Mouse (Mus musculus) lung, adult 2 months (tissue): ENCODE results near the gene Tnfrsf13c. TPM values are rescaled to one million over a fixed set of nuclear protein-coding genes. Genes with fewer than 3 reads are reported as not detected.

Experiments used
- DNase-seq: peaks from one replicate; pipeline ENCODE4 v3.0.0; 2022
- H3K4me1 ChIP-seq: fragments of 200-500 bp; 2 replicates; pipeline ENCODE4 v1.6.1; 2011; ENCODE audit warnings: low read length; ENCODE audit not compliant: control insufficient read depth, insufficient read depth
- H3K4me3 ChIP-seq: fragments of 200-500 bp; replicated peaks from 2 replicates; pipeline ENCODE3; 2011; ENCODE audit warnings: low read depth, mild to moderate bottlenecking, control low read depth, low read length; ENCODE audit errors: extremely low read depth
- CTCF ChIP-seq: fragments of 200-500 bp; IDR thresholded peaks from 2 replicates; pipeline ENCODE4 v1.5.1; 2011; ENCODE audit warnings: mild to moderate bottlenecking, low read length, control low read depth; ENCODE audit not compliant: insufficient read depth
- POLR2A ChIP-seq: fragments of 200-500 bp; IDR thresholded peaks from 2 replicates; pipeline ENCODE4 v1.6.1; 2011; ENCODE audit warnings: low read depth, mild to moderate bottlenecking, control low read depth, low read length, borderline replicate concordance; ENCODE audit errors: extremely low read depth
- WGBS: fragments of 180-500 bp; shearing (Covaris S2); methylation state at CpG from one replicate; pipeline ENCODE4 v1.1.7; 2018; 5-methylcytosine and 5-hydroxymethylcytosine counted together
- polyA plus RNA-seq: library from polyadenylated mRNA; depleted of rRNA; stranded (reverse); fragments of >200 nt; gene quantifications from 2 replicates; pipeline ENCODE4 v1.2.3, GENCODE M21; 2012; rRNA removed

Tnfrsf13c gene
- polyA plus RNA-seq = 4.4 and 4.9 TPM in 2 replicates

DNA sequence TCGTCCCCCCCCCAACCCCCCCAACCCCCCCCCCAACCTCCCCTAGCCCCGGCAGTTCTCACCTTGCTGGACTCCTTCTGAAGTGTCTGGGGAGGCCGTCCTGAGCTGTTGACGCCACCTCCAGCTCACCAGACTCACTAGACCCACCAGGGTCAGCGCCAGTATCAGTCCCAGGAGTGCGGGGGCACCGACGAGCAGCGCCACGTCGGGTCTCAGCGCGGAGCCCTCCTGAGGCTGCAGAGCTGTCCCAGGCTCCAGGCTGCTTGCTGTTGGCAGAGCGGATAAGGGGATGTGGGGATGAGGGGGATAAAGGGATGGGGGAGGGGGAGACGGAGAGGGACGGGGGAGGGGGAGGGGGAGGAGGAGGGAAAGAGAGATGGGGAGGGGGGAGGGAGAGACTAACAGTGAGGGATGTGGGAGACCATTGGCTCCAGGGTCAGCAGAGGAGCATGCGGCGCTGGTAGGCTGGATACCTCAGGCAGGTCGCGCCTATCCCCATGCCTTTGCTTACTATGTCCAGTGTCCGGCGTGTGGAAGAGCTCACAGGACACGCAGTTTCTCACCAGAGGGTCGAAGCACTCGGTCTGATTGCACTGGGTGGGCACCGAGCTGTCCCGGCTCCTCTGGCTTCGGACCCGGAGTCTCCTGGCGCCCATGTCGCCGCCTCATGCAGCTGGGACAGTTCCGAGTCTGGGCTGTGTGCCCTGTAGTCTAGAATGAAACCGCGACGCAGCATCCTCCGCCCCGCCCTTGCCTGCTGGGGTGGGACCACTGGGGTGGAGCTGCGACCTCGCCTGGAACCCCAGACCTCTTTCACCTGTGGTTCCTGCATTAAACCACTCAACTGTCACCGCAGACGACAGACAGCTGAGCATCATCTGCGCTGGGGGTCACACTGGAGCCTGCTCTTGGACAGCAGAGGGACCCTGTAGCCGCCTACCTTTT, at the start of gene Tnfrsf13c:
Gene Tnfrsf13c, minus strand, starts transcription at position 713 of the 945 bp plus-strand sequence.
- no peak for DNase-seq
- 1% methylated on average over 42 of the region's 44 CpGs for WGBS
- Histone ChIP-seq H3K4me3 (peak within 1 kb of the TSS; percentile 51), H3K4me1 (no peaks in the 10 kb centered on the region)
- TF ChIP-seq CTCF (no peak), POLR2A (no peak)

DNA sequence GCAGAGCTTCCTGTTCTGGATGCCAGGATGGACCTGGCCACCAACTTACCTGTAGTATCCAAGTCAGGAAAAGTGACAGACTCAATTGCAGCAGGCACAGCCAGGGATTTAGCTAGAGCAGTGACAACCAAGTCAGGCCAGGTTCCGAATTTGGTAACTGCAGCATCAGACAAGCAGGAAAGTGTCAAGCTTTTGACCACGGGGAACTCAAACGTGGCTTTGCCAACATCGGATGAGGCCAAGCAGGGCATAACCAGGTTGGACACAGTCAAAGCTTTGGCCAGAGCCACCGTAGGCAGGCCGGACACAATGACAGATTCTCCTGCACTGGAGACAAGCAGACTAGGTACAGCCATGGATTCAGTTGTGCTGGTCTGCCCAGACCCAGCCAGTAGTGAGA, 48.1 kb upstream of the Tnfrsf13c start:
- TF ChIP-seq CTCF = no peak
- TF ChIP-seq POLR2A = no peak
- 86% methylated on average over 6 of the region's 6 CpGs for WGBS
- no peaks in the 10 kb centered on the region for H3K4me1 ChIP-seq
- no peak for DNase-seq
- H3K4me3 ChIP-seq = no peak overlapping the region

DNA sequence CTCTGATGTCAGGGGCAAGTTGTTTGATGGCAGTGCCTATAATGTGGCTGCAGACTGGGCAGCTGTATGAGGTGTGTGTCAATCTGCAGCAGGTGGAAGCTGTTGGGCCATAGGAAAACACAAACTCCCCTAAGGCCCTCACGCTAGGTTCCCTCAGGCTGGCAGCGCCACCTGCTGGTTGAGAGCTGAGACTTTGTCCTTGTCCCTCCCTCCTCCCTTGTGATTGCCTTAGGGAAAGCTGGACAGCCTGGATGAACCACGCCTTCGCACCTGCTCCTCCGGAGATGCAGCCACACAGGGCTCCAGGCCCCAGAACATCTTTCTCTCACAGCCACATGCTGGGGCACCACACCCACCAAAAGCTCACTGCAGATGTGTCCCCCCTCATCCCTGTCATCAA, 47.0 kb upstream of the Tnfrsf13c start:
- H3K4me1 ChIP-seq = no peaks in the 10 kb centered on the region
- TF ChIP-seq POLR2A (no peak), CTCF (peak; percentile 90)
- WGBS = 13% methylated on average over 5 of the region's 5 CpGs
- peak; percentile 54 for DNase-seq
- no peak overlapping the region for H3K4me3 ChIP-seq

DNA sequence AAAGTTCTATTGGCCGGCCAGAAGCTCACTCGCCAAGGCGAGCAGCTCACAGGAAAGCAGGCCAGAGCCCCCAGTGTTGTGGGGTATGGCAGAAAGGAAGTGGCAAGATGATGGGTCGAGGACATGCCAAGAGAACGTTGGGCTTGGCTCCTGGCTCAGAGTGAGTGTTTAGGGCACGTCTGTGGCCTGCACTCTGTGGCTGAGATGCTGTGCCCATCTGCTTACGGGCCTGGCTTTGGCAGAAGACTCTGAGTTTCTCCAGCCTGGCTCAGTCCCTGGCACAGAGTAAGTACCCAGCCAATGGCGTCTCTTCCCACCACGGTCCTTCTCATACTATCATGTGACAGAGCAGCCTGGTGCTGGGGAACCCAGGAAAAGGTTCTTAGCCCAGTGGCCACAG, 44.6 kb upstream of the Tnfrsf13c start:
- 75% methylated on average over 9 of the region's 9 CpGs for WGBS
- H3K4me3 ChIP-seq = no peak overlapping the region
- no peak for DNase-seq

DNA sequence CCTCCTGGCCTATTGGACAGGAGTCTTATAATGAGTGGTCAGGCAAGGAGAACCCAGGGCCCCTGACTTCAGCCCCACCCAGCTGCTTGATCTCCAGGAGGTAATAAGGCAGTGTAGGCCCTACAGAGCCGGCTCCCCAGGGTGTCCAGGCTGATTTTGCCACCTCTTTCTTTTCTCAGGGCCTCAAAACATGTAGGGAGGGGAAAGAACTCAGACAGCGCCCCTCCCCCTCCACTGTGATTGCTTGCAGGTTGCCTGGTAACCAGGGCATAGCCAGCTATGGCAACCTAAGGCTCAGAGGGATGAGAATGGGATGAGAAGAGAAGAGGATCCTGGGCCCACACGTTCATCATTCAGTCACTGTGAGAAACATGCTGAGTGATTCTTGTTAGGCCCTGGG, 44.0 kb upstream of the Tnfrsf13c start:
- TF ChIP-seq CTCF (no peak), POLR2A (no peak)
- H3K4me1 ChIP-seq = no peaks in the 10 kb centered on the region
- no peak overlapping the region for H3K4me3 ChIP-seq
- 27% methylated on average over 3 of the region's 3 CpGs for WGBS
- no peak for DNase-seq

More for the DNA sequence above, 44.6 kb upstream of the Tnfrsf13c start:
- no peaks in the 10 kb centered on the region for H3K4me1 ChIP-seq
- TF ChIP-seq POLR2A (no peak), CTCF (no peak)

DNA sequence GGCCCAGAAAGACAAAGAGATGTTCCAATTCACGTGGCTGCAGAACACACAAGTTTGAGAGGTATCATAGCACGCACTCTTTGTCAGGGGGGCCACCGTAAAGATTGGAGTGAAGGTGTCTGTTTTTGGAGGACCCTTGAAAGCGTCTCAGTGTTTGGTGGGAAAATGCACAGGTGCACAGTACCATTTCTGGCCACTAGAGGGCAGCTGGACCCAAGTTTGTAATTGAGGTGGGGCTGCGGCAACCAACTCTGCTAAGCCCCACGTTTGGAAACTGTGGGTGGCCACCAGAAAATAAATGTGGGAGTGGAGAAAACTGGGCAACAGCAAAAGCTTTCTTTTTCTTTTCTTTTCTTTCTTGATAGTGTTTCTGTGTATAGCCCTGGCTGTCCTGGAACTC, 42.2 kb upstream of the Tnfrsf13c start:
- peak; percentile 91 for TF ChIP-seq CTCF
- TF ChIP-seq POLR2A = no peak
- Histone ChIP-seq H3K4me1 (no peaks in the 10 kb centered on the region), H3K4me3 (no peak overlapping the region)
- DNase-seq = peak; percentile 72
- WGBS = 8% methylated on average over 6 of the region's 6 CpGs

DNA sequence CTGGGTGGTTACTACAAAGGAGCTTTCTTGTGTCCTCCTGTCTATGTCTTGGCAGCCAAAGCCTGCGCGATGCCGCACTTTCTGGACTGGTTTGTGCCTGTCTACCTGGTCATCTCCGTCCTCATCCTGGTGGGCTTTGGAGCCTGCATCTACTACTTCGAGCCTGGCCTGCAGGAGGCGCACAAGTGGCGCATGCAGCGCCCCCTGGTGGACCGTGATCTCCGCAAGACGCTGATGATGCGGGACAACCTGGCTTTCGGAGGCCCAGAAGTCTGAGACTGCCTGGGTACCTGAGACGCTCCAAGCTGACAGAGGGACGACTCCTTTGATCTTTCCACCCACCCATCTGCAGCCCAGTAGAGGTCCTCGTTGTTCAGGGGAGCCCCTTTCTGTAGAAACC, 35.3 kb upstream of the Tnfrsf13c start:
- Histone ChIP-seq H3K4me1 (no peaks in the 10 kb centered on the region), H3K4me3 (no peak overlapping the region)
- TF ChIP-seq POLR2A = no peak
- peak; percentile 83 for TF ChIP-seq CTCF
- DNase-seq = peak; percentile 45
- WGBS = 11% methylated on average over 16 of the region's 16 CpGs

DNA sequence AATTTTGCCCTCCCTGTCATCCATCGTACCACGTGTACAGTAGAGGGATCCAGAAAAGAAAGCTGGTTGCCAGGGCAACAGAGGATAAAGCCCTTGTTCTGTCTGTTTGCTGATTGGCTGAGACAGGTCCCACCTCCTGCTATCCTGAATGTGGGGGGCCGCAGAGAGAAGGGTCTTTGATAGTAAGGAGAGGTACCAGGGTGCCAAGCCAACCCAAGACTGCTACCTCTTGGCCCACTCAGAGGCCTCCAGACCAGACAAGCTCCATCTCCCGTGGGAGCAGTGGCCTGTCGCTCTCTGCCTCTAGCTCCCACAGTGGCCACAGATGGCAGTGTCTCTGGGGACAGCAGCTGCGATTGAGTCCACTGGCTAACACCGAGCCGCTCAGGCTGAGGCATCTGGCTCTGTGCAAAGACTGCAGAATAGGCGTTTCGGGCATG, 31.8 kb upstream of the Tnfrsf13c start:
- WGBS = 29% methylated on average over 10 of the region's 10 CpGs

DNA sequence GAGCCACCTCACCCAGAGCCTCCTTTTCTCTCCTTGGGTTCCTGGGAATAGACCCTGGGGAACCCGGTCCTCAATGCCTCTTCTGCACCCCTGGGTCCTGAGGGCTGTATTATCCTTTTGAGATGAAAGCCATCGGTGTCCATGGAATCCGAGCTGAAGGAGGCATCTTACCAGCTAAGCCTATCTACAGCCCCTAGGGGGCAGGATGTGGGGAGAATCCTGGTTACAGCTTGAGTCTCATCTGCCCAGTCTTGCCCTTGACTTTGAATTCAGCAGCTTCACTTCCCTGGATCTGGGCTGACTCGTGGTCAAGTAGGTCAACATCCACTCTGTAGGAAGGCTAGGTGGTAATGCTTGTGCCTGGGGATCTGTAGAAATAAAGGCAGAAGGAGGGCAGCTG, 31.1 kb upstream of the Tnfrsf13c start:
- no peaks in the 10 kb centered on the region for H3K4me1 ChIP-seq
- 45% methylated on average over 4 of the region's 4 CpGs for WGBS
- no peak overlapping the region for H3K4me3 ChIP-seq
- TF ChIP-seq POLR2A = no peak
- no peak for DNase-seq

More for the DNA sequence above, 31.8 kb upstream of the Tnfrsf13c start:
- no peak for TF ChIP-seq POLR2A
- TF ChIP-seq CTCF = no peak
- Histone ChIP-seq H3K4me3 (no peak overlapping the region), H3K4me1 (no peaks in the 10 kb centered on the region)
- no peak for DNase-seq

DNA sequence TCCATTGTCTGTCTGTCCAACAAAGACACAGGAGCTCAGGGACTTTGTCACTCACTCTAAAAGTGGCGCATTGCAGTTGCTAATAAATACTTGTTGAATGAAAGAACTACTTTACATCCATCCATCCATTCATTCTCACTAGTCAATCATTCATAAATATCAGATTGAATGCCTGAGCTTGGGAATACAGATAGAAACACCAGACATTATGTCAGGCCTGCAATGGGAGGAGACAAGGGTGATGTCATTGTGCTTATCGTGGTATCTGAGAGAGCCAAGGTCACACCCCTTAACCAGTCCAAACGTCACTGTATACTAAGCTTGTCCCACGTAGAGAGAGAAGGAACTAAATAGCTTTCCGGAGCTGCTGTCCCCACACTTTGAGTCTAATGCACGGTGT, 27.9 kb upstream of the Tnfrsf13c start, which contains the start of gene 1500009C09Rik:
Gene 1500009C09Rik, plus strand, starts transcription at position 301 of the 400 bp plus-strand sequence.
- Histone ChIP-seq H3K4me1 (no peaks in the 10 kb centered on the region), H3K4me3 (no peak within 1 kb of the TSS)
- 75% methylated on average over 6 of the region's 6 CpGs for WGBS
- DNase-seq = no peak
- no peak for TF ChIP-seq CTCF
- no peak for TF ChIP-seq POLR2A
